Mouse (Mus musculus): ENCODE measurements around the gene Hpd.
A peak's percentile ranks its signal among the peaks of the same experiment; 100 is the strongest.
"Not testable (repeated sequence)": the region's sequence is repeated elsewhere in the genome, so short reads cannot be mapped to it uniquely, and the experiment has no call there.

Hpd gene

GRCm38 (mm10) chr5:123182651-123183050 lies at the start of gene Hpd:
Gene Hpd, minus strand, starts transcription at chr5:123182727.
- DNase-seq (ENCODE audit: low spot score in 2 of 2) = no peak

- no peak for DNase-seq (ENCODE audit: low spot score in 2 of 2)
These were observed 49.7 kb upstream of the Hpd start for GRCm38 (mm10) chr5:123232180-123232579.

GRCm38 (mm10) chr5:123229296-123229695 lies 46.8 kb upstream of the Hpd start:
- DNase-seq (ENCODE audit: low spot score in 2 of 2) = no peak

- no peak for DNase-seq (ENCODE audit: low spot score in 2 of 2)
These were observed 46.0 kb upstream of the Hpd start for GRCm38 (mm10) chr5:123228524-123228922.

GRCm38 (mm10) chr5:123227762-123228523 lies 45.4 kb upstream of the Hpd start:
- DNase-seq (ENCODE audit: low spot score in 2 of 2) = peak; percentile 97

GRCm38 (mm10) chr5:123226851-123227250 lies 44.3 kb upstream of the Hpd start:
- DNase-seq (ENCODE audit: low spot score in 2 of 2) = no peak

- not testable (repeated sequence) for DNase-seq (ENCODE audit: low spot score in 2 of 2)
These were observed 41.3 kb upstream of the Hpd start for GRCm38 (mm10) chr5:123223861-123224260.

- no peak for DNase-seq (ENCODE audit: low spot score in 2 of 2)
These were observed 40.5 kb upstream of the Hpd start for GRCm38 (mm10) chr5:123223051-123223410.

- not testable (repeated sequence) for DNase-seq (ENCODE audit: low spot score in 2 of 2)
These were observed 40.0 kb upstream of the Hpd start for GRCm38 (mm10) chr5:123222346-123223050.

GRCm38 (mm10) chr5:123203591-123203990 lies 21.1 kb upstream of the Hpd start:
- DNase-seq (ENCODE audit: low spot score in 2 of 2) = not testable (repeated sequence)

- not testable (repeated sequence) for DNase-seq (ENCODE audit: low spot score in 2 of 2)
These were observed 20.2 kb upstream of the Hpd start for GRCm38 (mm10) chr5:123202771-123203170.

- DNase-seq (ENCODE audit: low spot score in 2 of 2) = no peak
These were observed 19.5 kb upstream of the Hpd start for GRCm38 (mm10) chr5:123201987-123202386.

- no peak for DNase-seq (ENCODE audit: low spot score in 2 of 2)
These were observed 19.0 kb upstream of the Hpd start for GRCm38 (mm10) chr5:123201523-123201892.

- DNase-seq (ENCODE audit: low spot score in 2 of 2) = not testable (repeated sequence)
These were observed 18.4 kb upstream of the Hpd start for GRCm38 (mm10) chr5:123200816-123201522.

- DNase-seq (ENCODE audit: low spot score in 2 of 2) = no peak
These were observed 16.0 kb upstream of the Hpd start for GRCm38 (mm10) chr5:123198523-123198922.

GRCm38 (mm10) chr5:123196746-123197145 lies 14.2 kb upstream of the Hpd start:
- no peak for DNase-seq (ENCODE audit: low spot score in 2 of 2)

GRCm38 (mm10) chr5:123195500-123196000 lies 13.0 kb upstream of the Hpd start:
- DNase-seq (ENCODE audit: low spot score in 2 of 2) = no peak

- DNase-seq (ENCODE audit: low spot score in 2 of 2) = no peak
These were observed 12.3 kb upstream of the Hpd start for GRCm38 (mm10) chr5:123194856-123195255.

GRCm38 (mm10) chr5:123193436-123193835 lies 10.9 kb upstream of the Hpd start:
- no peak for DNase-seq (ENCODE audit: low spot score in 2 of 2)

GRCm38 (mm10) chr5:123192606-123193150 lies 10.2 kb upstream of the Hpd start:
- DNase-seq (ENCODE audit: low spot score in 2 of 2) = no peak

GRCm38 (mm10) chr5:123191427-123191826 lies 8.9 kb upstream of the Hpd start:
- no peak for DNase-seq (ENCODE audit: low spot score in 2 of 2)

- no peak for DNase-seq (ENCODE audit: low spot score in 2 of 2)
These were observed 8.4 kb upstream of the Hpd start for GRCm38 (mm10) chr5:123190912-123191311.

All from frontal cortex, postnatal 25 days (tissue).